In genomic region chr7:143666427-143667311, GRCm38 (mm10) we compare ENCODE assay signal across 21 mouse cellular contexts. TPM values are rescaled to one million over a fixed set of nuclear protein-coding genes. Genes with fewer than 3 reads are reported as not detected.
DNase-seq lines count a peak whose midpoint lies in the region; ATAC-seq and TF ChIP-seq lines count a peak whose summit lies in the region.
"Had no signal": no experiment of that assay in that cellular context is flagged by ENCODE, and none has a peak within 500 bp of the region (broad histone marks: within the 10 kb centered on the region; RNA-seq: fewer than 3 reads in every experiment).

No protein-coding gene starts in this region.

- no peaks in the 10 kb centered on the region for H3K4me1 ChIP-seq in kidney, adult 2 months (ENCODE audit: control insufficient read depth, insufficient read depth, low read length)
- H3K4me1 ChIP-seq: heart, embryonic 15.5 days; hindbrain, embryonic 12.5 days; limb, embryonic 15.5 days; lung, embryonic 15.5 days; midbrain, embryonic 12.5 days had no signal

- no peak overlapping the region for H3K27ac ChIP-seq in kidney, adult 2 months (ENCODE audit: insufficient read depth, low read depth, low read length)
- H3K27ac ChIP-seq: heart, embryonic 15.5 days; hindbrain, embryonic 12.5 days; limb, embryonic 15.5 days; lung, embryonic 15.5 days; midbrain, embryonic 12.5 days had no signal

- no peak for TF ChIP-seq CTCF in kidney, adult 2 months (conservative IDR thresholded peaks at IDR 0.05; ENCODE audit: insufficient read depth, insufficient read length, low read depth, low read length)

- no peak for TF ChIP-seq POLR2A in kidney, adult 2 months (IDR thresholded peaks at IDR 0.05; ENCODE audit: low read depth, low read length)

- no peaks in the 10 kb centered on the region for H3K36me3 ChIP-seq in kidney, adult 2 months (ENCODE audit: control insufficient read depth, insufficient read depth, low read length)
- H3K36me3 ChIP-seq in splenic B cell, adult 2 months (ENCODE audit: control insufficient read depth, insufficient read depth, low read length, poor library complexity, severe bottlenecking): no peaks in the 10 kb centered on the region
- H3K36me3 ChIP-seq: heart, embryonic 15.5 days; hindbrain, embryonic 12.5 days; limb, embryonic 15.5 days; lung, embryonic 15.5 days; midbrain, embryonic 12.5 days had no signal

- peak; percentile 7 to 33; a peak in 1 of 4 replicates for ATAC-seq in hematopoietic stem cell, adult 5-6 weeks (replicated peaks in 1 of 2; ENCODE audit: insufficient read depth in 1 of 2, low FRiP score in 2 of 2, low TSS enrichment in 1 of 2, low read depth in 1 of 2, poor library complexity in 2 of 2, severe bottlenecking in 2 of 2)
- ATAC-seq: activated CD4-positive, CD25-positive, alpha-beta regulatory T cell, adult 4 months; intestine, embryonic 16.5 days had no signal

- no peaks in the 10 kb centered on the region; the same call in 1 of the 2 replicates for H3K27me3 ChIP-seq in kidney, adult 2 months (replicated peaks; ENCODE audit: control insufficient read depth, insufficient read depth, low read length)
- no peaks in the 10 kb centered on the region for H3K27me3 ChIP-seq in splenic B cell, adult 2 months (ENCODE audit: control insufficient read depth, insufficient read depth, low read length, poor library complexity, severe bottlenecking)
- H3K27me3 ChIP-seq: heart, embryonic 15.5 days; hindbrain, embryonic 12.5 days; limb, embryonic 15.5 days; lung, embryonic 15.5 days; midbrain, embryonic 12.5 days had no signal

- H3K4me3 ChIP-seq in kidney, adult 2 months (ENCODE audit: insufficient read depth, low read depth, low read length): no peak overlapping the region
- H3K4me3 ChIP-seq: erythroblast, embryonic 14.5 days; heart, embryonic 15.5 days; hindbrain, embryonic 12.5 days; limb, embryonic 15.5 days; lung, embryonic 15.5 days; midbrain, embryonic 12.5 days had no signal

- DNase-seq in kidney, adult 2 months: peak; percentile 8
- no peak for DNase-seq in kidney, postnatal 25 days
- DNase-seq in MN1 (ENCODE audit: low spot score): peak; percentile 36
- DNase-seq in splenic B cell, adult 2 months (ENCODE audit: low read depth, low spot score): peak; percentile 73
- no peak for DNase-seq in layer of hippocampus, adult 8-10 months (ENCODE audit: low spot score in 2 of 2)
- no peak for DNase-seq in cerebellum, postnatal 36 days
- DNase-seq in heart, adult 8-10 months (ENCODE audit: low spot score): no peak
- DNase-seq: cerebellum, adult 2 months; gastrocnemius, postnatal 10 days; kidney, postnatal 14 days; right cerebral cortex, postnatal 4 days; thymus, postnatal 25 days had no signal

RNA-seq across cellular contexts. Expression of gene Tnfrsf22, which starts 17.2 kb away (rescaled TPM):
- 5.4 and 5.6 TPM in 2 replicates for polyA plus RNA-seq in kidney, adult 2 months (2012; rRNA removed)
- total RNA-seq in hematopoietic stem cell, adult 5-6 weeks (2017): 3.8 and 4.3 TPM in 2 replicates
- 1 to 10 TPM; 1.7 to 2.6 (median 2.2) TPM for total RNA-seq in layer of hippocampus, adult 8-10 months (2022)
- 1 to 10 TPM; 2.5 to 3.1 (median 2.9) TPM for total RNA-seq in heart, adult 8-10 months (2022)
- polyA plus RNA-seq: erythroblast, embryonic 14.5 days had no signal

RNA-seq across cellular contexts. Expression of gene Tnfrsf23, which starts 19.0 kb away (rescaled TPM):
- 3.0 and 3.5 TPM in 2 replicates for polyA plus RNA-seq in kidney, adult 2 months (2012; rRNA removed)
- total RNA-seq in hematopoietic stem cell, adult 5-6 weeks (2017): 0.10 and 1.1 TPM in 2 replicates
- total RNA-seq in layer of hippocampus, adult 8-10 months (2022): 1 to 10 TPM; 1.3 to 2.7 (median 2.0) TPM
- total RNA-seq in heart, adult 8-10 months (2022): 1 to 10 TPM; 2.9 to 6.1 (median 3.7) TPM

RNA-seq across cellular contexts. Expression of gene Tnfrsf26, which starts 38.1 kb away (rescaled TPM):
- 0.91 and 1.4 TPM in 2 replicates for polyA plus RNA-seq in kidney, adult 2 months (2012; rRNA removed)
- total RNA-seq in hematopoietic stem cell, adult 5-6 weeks (2017): 21.4 and 26.1 TPM in 2 replicates
- under 1 TPM in 2 of 4 experiments, not detected in 2; 0.16 to 0.32 TPM for total RNA-seq in layer of hippocampus, adult 8-10 months (2022)
- total RNA-seq in heart, adult 8-10 months (2022): under 1 TPM; 0.19 to 0.80 (median 0.57) TPM
- polyA plus RNA-seq: erythroblast, embryonic 14.5 days had no signal

Comparison
In these comparisons a context has a peak if more than half of its experiments do, and no peak if none do; other contexts are left out.
1. DNase-seq: peak in kidney, adult 2 months (single experiment), MN1 (single experiment) and splenic B cell, adult 2 months (single experiment); none in kidney, postnatal 25 days (0 of 2), layer of hippocampus, adult 8-10 months (0 of 2), cerebellum, postnatal 36 days (0 of 2) and heart, adult 8-10 months (single experiment).
2. RNA of gene Tnfrsf26, which starts 38.1 kb away (total RNA-seq): 21.4 to 26.1 TPM in hematopoietic stem cell, adult 5-6 weeks; 0.19 to 0.80 TPM in heart, adult 8-10 months and 0.16 to 0.32 TPM in layer of hippocampus, adult 8-10 months; every median in the first group is over 10 times any median in the second.